Mouse (Mus musculus) cerebellum, adult 8-10 months (tissue): Measurements from ENCODE around the gene Cln5.

Experiments used
- DNase-seq: peaks from one replicate; pipeline ENCODE4 v3.0.0; 2022

Cln5 gene

DNA sequence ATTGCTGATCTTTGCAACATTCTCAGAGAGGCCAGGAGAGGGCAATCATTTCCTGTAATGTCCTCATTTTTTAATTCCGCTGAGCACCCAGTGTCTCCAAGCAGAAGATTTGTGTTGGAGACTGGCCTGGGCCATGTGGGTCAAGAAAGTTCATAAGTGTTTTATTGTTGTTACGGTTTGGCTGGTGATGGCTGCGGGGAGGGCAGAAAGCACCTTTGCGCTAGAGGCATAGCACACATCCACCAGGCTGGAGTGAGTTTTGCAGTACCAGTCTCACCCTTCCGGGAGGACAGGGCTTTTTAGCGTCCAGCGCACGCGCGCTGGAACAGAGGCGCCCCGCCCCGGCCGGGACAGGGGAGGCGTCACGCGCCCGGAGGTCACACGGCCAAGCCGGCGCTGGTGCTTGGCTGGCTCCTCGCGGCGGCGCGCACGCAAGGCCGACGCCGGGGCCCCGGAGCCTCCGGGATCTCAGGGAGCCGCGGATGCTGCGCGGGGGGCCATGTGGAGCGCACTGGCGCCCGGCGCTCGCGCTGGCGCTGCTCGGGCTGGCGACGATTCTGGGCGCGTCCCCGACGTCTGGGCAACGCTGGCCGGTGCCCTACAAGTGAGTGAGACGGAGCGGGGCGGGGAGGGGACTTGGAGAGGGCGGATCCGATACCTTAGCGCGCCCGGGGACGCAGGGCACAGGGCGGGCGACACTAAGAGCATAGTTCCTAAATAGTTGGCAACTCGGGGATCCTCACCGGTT, at the start of gene Cln5:
Cln5 (plus strand) TSS at position 353 of the 748 bp plus-strand sequence.
- DNase-seq = peak; percentile 93

- no peak for DNase-seq
Measured at GRCm38 (mm10) chr14:103029203-103029602, 40.8 kb upstream of the Cln5 start.

DNA sequence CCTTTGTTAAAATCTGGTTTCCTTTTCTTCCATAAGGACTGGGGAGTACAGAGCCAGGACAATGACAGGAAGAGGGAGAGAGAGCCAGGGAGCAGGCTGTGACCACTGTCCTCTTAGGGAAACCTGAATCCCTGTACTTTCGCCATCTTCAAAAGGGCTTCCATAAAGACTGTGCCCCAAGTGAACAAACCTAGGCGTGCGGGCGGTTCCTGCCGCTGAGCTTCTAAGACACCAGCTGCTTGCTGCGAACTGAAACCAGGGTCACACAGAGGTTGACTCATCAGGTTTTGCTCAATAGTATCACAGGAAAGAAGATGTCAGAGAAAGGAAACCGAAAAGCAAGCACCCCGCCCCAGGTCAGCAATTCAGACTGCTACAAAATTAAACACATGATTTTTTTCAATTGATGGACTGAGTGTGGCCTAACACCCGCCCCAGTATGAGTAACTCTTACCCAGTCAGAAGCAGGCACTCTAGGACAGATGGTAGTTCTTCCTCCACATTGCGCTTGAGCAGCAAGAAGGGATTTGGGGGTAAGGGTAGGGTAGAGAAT, 36.7 kb upstream of the Cln5 start:
- DNase-seq = no peak

GRCm38 (mm10) chr14:103034076-103034475, 35.9 kb upstream of the Cln5 start:
- no peak for DNase-seq

DNA sequence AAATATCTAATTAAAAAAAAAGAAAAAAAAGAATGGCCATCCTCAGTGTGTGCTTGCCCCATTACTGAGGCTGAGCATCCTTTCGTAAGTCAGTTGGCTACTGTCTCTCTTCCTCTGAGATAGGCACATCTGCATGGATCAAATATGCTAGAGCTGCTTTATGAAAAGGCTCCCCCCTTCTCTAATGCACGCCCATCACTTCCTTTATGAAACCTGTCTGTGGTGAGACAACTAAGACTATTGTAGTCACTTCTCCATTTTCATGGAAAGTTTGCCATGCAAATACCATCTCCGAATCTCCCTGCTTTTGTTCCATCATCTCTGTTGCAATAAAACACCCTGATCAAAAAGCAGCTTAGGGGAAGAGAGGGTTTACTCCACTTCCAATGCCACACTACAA, 33.0 kb upstream of the Cln5 start:
- no peak for DNase-seq

GRCm38 (mm10) chr14:103046677-103047076, 23.3 kb upstream of the Cln5 start, which contains the start of gene Acod1:
Gene Acod1 (plus strand): TSS chr14:103046977.
- DNase-seq = no peak

GRCm38 (mm10) chr14:103048292-103049086, 21.5 kb upstream of the Cln5 start:
- no peak for DNase-seq

DNA sequence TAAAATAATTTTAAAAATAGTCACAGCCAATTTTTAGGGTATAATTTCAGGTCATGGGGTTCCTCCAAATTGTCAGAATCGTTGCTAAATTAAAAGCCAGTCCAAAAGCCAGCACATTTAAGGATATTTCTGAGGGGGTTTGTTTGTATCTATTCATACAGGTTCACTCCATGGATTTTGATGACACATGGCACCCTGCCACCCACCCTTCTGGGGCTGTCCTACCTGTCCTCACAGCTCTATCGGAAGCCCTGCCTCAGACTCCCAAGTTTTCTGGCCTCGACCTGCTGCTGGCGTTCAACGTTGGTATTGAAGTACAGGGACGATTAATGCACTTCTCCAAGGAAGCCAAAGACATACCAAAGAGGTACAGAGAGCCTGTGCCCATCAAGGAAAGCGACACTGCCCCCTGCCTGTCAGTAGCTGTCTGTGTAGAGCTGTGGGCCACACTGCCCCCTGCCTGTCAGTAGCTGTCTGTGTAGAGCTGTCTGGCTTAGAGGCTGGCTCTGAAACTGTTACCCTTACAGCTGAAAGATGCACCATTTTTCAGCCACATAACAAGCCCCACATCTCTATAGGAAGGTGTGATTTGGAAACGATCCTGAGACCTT, 18.8 kb upstream of the Cln5 start:
- DNase-seq = peak; percentile 51

- no peak for DNase-seq
Measured at GRCm38 (mm10) chr14:103054731-103055130, 15.3 kb upstream of the Cln5 start.

GRCm38 (mm10) chr14:103056601-103057000, 13.4 kb upstream of the Cln5 start:
- no peak for DNase-seq

DNA sequence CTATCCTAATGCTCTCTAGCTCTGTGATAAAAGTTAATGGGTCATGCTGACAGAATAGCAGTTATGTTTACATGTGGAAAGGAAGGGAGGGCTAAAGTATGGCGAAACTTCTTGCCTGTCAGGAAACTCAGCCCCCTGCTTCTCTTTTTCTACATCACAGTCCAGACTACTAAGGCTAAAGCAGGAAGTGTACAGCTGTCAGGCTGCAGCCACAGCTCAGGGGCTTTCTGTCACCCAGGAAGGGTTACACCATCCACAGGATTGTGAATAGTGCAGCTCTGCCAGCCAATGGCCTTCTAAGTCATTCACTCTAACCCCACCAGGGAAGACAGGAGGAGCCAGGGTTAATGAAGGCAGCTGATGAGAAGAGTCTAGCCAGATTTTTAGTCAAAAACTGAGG, 11.0 kb upstream of the Cln5 start:
- DNase-seq = no peak

- DNase-seq = no peak
Measured at GRCm38 (mm10) chr14:103059495-103059894, 10.5 kb upstream of the Cln5 start.

- peak; percentile 83 for DNase-seq
Measured at GRCm38 (mm10) chr14:103065294-103066167, 4.5 kb upstream of the Cln5 start.

DNA sequence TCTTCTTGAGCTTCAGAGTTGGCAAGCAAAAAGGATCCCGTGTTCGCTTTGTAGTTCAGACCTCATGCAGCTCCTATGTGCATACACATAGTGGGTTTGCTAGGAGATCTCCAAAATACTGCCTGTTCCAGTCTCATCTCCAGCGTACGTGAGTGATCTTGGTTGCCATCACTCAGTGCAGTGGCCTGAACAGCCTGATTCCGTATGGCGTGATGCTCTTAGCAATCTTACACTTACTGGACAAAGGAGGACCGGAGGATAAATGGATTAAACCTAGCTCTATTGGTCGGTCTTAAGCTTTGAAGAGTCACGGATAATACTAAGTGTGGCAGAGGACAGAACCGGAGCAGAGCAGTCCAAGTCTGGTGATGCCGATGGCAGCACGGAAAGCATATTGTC, 552 bp upstream of the Cln5 start:
- DNase-seq = no peak

DNA sequence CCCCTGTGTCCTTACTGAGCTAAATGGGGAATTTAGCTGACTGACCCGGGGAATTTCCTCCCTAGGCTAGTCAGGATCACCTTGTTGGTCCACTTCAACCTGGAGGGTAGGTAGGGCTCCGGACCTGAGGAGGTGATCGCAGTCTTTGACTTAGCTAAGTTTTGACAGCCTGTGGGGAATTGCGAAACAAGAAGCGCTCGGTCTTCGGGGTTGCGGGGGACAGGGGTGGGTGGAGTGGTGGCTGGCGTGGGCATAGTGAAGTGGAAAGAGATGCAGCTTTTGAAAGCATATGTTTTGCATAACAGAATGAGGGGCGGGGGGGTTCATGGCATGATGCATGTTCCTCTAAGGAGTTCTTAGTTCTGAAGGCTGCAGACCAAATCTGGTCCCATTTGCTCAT, 774 bp downstream of the Cln5 start:
- no peak for DNase-seq

- DNase-seq = no peak
Measured at GRCm38 (mm10) chr14:103071471-103071870, 1.5 kb downstream of the Cln5 start.

DNA sequence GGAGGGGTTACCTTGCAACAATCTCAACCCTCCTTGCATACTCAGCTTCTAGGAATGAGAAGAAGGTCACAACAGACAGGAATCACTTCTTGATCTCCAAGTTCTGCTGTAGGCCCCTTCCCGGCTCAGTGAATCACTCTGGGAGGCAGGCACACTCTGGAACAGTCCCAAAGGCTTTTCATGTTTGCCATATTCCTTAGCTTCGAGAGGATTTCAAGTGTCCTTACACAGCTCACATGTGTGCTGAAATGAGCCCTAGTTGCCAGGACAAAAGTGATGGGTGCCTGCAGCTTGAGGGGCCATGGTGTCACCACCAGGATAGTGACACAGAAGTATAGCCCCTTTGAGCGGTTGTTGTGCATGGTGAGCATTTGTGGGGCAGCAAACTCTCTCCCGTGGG, 2.7 kb downstream of the Cln5 start:
- DNase-seq = no peak

GRCm38 (mm10) chr14:103073825-103074224, 3.8 kb downstream of the Cln5 start:
- DNase-seq = no peak

- DNase-seq = no peak
Measured at GRCm38 (mm10) chr14:103075166-103075565, 5.2 kb downstream of the Cln5 start.

DNA sequence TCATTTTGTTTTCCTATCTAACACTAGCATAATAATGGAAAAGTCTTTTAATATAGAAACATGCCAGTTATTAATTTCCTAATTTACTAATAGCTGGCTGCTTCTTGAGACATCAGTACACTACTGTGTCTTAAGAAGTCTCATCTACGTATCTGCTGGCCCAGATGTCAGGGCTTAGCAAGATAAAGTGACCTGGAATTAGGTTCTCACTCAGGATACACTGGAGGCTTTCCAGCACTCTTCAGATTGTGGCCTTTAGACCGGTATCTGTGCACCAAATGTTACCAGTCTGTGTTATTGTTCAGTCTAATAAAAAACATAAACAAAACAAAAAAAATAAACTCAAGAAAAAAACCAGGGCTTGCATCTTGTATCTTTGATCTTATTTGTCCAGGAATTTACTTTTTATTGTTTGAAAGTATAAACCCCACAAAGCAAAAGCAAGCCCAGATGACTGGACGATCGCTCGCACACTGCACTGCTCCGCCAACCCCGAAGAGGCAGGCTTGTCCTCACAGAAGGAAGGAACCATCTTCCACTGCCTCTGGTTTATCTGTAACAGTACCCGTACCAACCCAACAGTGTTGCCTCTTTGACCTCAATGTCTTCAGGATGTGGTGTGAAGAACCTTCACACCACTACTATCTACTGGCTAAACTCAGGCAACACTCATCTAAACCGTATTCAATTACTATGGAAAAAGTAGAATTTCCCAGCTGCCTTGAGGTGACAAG, 7.4 kb downstream of the Cln5 start:
- no peak for DNase-seq

- peak; percentile 40 for DNase-seq
Measured at GRCm38 (mm10) chr14:103078006-103078912, 8.2 kb downstream of the Cln5 start.
